Mouse (Mus musculus) cerebral cortex, adult 2 months (tissue): ENCODE data around the gene Nr2f2.

Experiments used
- WGBS: fragments of 180-500 bp; shearing (Covaris S2); methylation state at CpG from one replicate; pipeline ENCODE4 v1.1.7; 2018; 5-methylcytosine and 5-hydroxymethylcytosine counted together

The Nr2f2 gene

GRCm38 (mm10) chr7:70365401-70365811 is 1.1 kb downstream of the Nr2f2 start:
- WGBS, result 2% methylated on average over 17 of the region's 17 CpGs

DNA sequence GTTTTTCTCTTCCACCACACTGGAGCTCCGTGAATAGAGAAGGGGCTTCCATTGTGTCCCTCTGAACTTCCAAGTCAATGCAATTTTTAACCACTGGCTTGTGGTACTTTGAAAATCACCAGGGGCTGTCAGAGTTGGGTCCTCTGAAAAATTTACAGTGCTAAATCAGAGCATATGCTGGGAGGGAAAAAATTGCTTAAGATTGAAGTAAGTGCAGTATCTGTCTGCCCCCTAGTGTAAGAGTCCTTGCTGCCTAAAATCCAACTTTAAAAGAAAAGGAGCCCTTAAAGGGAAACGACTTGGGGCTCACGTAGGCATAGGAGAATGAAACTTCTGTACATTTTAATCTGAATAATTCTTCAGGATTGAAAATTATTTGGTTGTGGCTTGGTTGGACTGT is 1.7 kb downstream of the Nr2f2 start:
- WGBS, result 4% methylated on average over 3 of the region's 3 CpGs

GRCm38 (mm10) chr7:70363351-70363750 is 3.2 kb downstream of the Nr2f2 start:
- WGBS, result 24% methylated on average over 4 of the region's 4 CpGs

DNA sequence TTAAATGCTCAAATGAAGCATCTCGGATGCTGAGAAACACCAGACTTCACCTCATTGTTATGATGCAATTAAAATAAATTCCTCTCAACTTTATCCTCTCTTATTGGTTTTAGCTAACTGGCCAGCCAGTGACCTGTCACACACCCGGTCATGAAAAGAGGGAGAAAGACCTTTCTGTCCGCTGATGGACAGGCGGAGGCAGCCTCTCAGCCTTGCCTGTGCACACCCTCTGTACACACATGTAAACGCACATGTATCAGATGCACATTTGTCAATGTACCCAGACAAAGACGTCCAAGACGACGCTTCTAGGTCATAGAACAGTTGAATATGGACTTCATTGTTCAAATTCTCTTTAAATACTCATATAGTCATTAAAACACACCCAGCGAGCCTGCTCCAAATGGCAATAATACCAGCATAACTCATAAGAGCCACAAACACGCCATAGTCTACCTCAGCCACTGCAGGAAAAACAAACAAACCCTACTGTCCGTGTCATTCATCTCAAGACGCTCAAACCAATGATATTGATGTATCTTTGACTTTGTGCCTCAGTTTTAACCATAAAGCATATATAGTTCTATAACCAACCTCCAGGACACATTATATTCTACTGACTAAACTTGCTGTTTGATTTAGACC is 3.9 kb downstream of the Nr2f2 start:
- 15% methylated on average over 12 of the region's 12 CpGs for WGBS

GRCm38 (mm10) chr7:70361383-70362364 is 4.9 kb downstream of the Nr2f2 start:
- WGBS, result under 1% methylated on average over 98 of the region's 98 CpGs

DNA sequence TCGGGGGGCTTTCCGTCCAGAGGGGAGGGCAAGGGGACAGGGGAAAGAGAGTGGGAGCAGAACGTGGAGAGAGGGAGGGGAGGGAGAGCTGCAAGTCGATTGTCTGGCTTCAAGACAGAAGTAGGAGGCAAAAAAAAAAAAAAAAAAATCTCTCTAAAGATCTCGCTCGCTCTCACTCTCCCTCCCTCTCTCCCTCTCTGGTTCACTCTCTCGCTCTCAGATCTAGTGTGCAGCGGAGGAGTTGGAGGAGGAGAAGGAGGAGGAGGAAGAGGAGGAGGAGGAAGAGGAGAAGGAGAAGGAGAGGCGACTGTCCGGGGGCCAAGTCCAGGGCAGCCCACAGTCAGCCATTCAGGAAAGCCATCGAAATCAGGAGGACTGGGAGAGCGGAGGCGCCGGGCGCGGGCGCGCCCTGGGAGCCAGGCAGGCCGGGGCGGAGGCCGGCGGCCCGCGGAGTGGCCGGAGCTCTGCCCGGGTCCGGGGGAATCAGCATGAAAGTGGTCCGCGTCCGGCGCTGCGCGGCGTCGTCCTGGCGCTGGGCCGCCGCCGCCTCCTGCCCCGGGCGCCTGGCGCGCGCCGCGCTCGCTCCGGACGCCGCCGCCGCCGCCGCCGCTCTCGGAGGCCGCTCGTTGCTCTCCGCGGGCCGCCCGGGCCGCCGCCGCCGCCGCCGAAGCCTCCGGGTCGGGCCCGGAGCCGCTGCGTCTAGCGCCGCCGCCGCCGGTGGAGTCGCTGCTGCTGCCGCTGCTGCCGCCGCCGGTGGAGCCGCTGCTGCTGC is 5.7 kb downstream of the Nr2f2 start:
- 5% methylated on average over 79 of the region's 84 CpGs for WGBS

DNA sequence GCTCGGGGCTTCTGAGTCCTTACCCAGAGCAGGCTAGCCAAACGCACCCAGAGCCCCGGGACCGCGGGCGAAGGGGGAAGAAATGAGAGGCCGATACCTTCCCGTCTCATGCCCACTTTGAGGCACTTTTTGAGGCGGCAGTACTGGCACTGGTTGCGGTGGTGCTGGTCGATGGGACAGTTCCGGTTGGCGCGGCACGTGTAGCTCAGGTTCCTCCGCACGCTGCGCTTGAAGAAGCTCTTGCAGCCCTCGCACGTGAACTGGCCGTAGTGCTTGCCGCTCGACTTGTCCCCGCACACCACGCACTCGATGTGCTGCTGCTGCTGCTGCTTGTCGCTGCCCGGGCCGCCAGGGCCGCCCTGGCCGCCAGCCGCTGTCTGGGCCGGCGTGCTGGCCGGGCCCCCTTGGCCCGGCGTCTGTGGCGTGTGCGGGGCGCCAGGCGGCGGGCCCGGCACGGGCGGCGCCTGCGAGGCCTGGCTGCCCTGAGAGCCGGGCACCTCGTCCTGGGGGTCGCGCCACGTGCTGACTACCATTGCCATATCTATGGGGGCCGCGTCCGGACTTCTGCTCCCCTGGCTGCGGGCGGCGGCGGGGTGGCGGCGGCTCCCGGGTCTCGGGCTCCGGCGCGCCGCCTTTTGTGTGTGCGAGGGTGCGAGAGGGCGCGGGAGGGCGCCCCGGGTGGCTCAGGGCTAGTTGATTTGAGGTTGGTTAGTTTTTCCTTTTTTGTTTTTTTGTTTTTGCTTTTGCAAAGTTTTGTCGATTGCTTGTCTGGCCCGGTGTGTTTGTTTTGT is 6.5 kb downstream of the Nr2f2 start:
- 1% methylated on average over 75 of the region's 75 CpGs for WGBS

DNA sequence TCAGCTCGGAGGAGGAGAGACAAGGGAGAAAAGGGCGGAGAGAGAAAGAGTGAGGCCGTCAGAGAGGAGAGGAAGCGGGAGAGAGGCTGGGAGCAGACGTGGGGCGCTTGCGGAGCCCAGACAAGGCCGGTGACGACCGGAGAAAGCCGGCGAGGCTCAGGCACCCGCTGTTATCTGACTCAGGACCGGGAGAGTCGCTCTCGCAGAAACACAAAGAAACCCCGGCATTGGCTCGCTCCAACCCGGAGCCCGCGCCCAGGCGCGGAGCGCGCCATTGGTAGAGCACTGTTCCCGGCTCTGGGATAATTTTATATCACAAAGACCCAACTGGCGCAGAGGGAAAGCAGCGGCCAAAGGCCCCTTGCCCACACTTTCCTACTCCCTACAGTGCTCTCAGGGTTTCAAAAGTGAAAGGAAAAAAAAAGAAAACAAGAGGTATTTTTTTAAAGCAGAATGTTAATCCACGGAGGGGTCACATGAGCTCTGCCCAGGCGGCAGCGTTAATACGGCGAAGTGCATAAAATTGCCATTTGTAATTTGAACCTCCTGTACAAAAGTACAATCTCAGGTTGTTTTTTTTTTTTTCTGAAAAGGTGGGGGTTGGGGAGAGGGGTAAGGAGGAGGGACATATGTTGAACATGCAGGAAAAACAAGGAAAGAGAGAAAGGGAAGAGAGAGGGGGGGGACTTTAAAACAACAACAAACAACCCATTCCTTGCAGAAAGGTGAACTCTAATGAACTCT is 7.5 kb downstream of the Nr2f2 start:
- 3% methylated on average over 33 of the region's 33 CpGs for WGBS

- WGBS, result 12% methylated on average over 33 of the region's 33 CpGs
These were observed 8.3 kb downstream of the Nr2f2 start for GRCm38 (mm10) chr7:70358020-70358847.

DNA sequence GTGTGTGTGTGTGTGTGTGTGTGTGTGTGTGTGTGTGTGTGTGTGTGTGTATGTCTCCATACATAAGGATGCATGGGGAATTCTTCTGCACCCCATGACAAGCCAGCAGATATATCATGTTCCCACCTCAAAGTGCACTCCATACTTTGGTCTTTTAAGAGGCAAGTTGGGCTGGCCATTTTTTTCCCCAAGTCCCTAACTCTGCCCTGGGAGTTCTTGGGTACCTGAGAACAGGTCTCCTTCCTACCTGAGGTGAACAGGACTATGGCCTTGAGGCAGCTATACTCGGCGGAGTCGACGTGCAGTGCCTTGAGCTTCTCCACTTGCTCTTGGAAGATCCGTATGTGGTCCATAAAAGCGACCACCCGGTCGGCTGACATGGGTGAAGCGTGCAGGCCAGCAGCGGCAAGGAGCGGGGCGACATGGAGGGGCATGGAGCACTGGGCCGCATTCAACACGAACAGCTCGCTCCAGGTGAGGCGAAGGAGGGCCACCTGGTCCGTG is 9.0 kb downstream of the Nr2f2 start:
- WGBS, result 27% methylated on average over 17 of the region's 17 CpGs

DNA sequence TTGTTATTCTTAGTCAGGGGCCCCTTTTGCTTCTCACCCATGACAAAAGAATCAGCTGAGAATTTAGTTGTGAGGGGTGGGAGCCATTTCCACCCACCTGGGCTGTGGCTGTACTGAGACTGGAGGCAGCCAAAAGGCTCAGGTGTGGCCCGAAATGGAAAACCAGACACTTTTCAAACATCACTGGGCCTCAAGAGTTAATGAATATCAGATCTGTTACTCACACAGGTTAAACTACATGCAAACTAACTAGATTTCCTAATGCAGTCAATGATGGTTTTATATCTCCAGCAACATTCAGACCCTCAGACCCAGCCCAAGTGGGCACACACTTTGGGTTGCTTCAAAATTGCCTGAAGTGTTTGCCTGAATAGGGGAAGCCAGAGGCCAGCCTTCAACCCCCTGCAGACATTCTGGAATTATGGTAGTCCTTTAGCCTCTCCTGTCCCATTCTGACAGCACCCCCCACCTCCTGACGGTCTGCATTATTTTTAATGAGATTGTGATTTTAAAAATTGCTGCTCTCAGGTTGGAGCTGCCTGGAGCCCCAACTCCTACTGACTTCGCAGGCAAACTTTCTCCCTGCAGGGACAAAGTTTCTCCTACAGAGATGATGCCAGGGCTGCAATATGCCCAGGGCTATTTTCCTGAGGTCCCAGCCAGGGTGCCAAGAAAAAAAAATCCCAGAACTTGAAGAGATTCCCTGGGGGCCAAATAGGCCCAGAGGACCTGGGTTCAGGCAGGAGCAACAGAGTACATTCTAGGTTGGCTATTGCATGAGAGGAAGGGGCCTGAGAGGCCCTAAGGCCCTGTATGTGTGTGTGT is 9.6 kb downstream of the Nr2f2 start:
- whole genome bisulfite sequencing, result 65% methylated on average over 3 of the region's 3 CpGs

DNA sequence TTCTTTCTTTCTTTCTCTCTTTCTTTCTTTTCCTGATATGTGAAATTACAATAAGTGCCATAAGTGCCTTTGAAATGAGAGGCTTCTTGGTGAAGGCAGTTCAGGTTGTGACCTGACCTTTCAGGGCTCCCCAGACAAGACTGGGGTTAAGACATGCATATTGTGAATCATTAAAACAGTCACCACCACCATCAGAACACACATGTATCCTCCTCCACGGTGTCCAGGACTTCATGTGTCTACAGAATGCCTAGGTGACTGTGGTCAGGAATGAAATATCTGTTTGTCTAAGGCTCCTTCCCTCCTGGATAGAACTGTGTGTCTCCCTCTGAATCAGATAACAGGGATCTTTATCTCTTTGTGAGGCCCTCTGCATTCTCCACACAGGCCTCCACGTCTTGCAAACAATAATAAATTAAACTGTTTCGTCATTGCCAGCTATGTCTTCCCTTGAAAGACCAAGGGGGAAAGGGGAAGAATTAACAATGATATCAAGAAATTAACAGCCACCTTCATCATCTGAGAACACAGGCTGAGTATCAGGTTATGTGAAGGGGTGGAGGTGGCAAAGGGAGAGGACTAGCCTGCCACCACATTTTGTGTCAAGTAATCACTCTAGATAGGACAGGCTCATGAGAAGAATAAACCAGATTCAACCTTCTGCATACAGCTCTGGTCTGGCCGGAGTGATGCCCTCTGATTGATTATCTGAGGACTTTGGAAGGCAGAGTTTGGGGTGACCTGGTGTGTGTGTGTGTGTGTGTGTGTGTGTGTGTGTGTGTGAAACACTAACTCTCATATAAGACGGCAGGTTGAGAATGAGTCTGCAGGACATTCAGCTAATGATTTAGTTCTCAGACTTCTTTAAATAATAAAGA is 10.6 kb downstream of the Nr2f2 start:
- WGBS, result 50% methylated on average over 5 of the region's 5 CpGs

GRCm38 (mm10) chr7:70355357-70355620 is 11.2 kb downstream of the Nr2f2 start:
- 4% methylated on average over 2 of the region's 2 CpGs for WGBS

DNA sequence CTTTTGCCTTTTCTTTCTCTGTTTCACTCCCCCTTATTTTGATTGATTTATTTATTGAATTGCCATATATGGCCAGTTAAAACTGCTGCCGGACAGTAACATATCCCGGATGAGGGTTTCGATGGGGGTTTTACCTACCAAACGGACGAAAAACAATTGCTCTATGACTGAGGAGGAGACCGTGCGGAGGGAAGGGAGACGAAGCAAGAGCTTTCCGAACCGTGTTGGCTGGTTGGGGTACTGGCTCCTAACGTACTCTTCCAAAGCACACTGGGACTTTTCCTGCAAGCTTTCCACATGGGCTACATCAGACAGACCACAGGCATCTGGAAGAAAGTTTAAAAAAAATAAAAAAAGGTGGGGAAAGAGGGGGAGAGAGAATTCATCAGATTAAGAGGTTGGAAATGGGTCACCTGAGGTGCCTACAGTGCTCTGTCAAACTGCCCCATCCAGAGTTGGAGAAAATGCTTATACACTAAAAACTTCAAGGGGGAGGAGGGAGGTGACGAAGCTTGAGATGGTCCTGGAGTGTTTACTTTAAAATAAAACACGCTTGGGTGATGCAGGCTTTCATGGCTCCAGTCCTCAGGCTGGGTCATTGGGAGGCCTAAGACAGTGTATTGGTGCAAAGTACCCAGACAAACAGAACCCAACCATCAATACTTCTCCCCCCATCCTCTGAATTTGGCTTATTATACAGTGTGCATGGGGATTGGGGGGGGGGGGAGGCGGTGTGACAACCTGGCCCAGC is 11.8 kb downstream of the Nr2f2 start:
- WGBS, result 15% methylated on average over 14 of the region's 14 CpGs

- 21% methylated on average over 4 of the region's 4 CpGs for WGBS
These were observed 13.4 kb downstream of the Nr2f2 start for GRCm38 (mm10) chr7:70353151-70353550.

DNA sequence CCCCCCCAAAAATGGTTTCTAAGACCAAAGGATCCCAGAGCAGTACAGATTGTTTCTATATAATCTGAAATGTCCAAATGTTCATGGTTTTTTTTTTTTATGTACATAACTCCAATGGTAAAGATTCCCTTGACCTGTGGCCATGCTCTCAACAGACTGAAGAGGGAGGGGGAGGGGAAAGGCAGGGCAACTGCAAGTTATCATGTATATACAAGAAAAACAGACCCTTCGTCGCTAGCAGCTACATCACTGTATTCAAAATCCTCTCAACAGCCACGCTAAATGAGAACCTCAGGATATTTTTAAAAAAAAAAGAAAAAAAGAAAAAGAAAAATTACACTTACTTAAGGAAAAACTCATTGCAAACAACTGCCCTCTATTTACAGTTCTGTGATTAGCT is 13.9 kb downstream of the Nr2f2 start:
- 18% methylated on average over 3 of the region's 3 CpGs for WGBS

GRCm38 (mm10) chr7:70351981-70352560 is 14.5 kb downstream of the Nr2f2 start:
- WGBS, result 0% methylated on average over 1 of the region's 1 CpGs
